Mouse (Mus musculus): ENCODE data around the gene Pdyn. TPM values are rescaled to one million over a fixed set of nuclear protein-coding genes. Genes with fewer than 3 reads are reported as not detected.

The Pdyn gene
- polyA plus RNA-seq, 1 experiment from 2014 or later: 0.20 TPM

Other genes with a start within 250 kb of the Pdyn start
- gene F830045P16Rik, start 163.2 kb downstream of the Pdyn start, polyA plus RNA-seq (2014; fragmentation: Nextera tagmentation; extraction: Ambion mirVana): not detected in 2 replicates
- gene Sirpa, start 107.0 kb downstream of the Pdyn start, polyA plus RNA-seq (2014; fragmentation: Nextera tagmentation; extraction: Ambion mirVana): 15.9 and 28.8 TPM in 2 replicates
- 8.7 and 16.4 TPM in 2 replicates for gene Stk35, start 100.7 kb upstream of the Pdyn start, polyA plus RNA-seq (2014; fragmentation: Nextera tagmentation; extraction: Ambion mirVana)